In genomic region chr4:138614454-138614853, GRCm38 (mm10) we compare ENCODE assay signal across 24 mouse cellular contexts. TPM values are rescaled to one million over a fixed set of nuclear protein-coding genes. Genes with fewer than 3 reads are reported as not detected.
DNase-seq lines count a peak whose midpoint lies in the region; ATAC-seq lines count a peak whose summit lies in the region.
"Had no signal": no experiment of that assay in that cellular context is flagged by ENCODE, and none has a peak within 500 bp of the region (broad histone marks: within the 10 kb centered on the region; RNA-seq: fewer than 3 reads in every experiment).

No protein-coding gene starts in this region.

- H3K27ac ChIP-seq in forebrain, embryonic 10.5 days = peak overlapping the region; percentile 35; the same call in 1 of the 2 replicates
- no peak overlapping the region for H3K27ac ChIP-seq in forebrain, embryonic 12.5 days
- H3K27ac ChIP-seq in kidney, embryonic 14.5 days (ENCODE audit: low read depth, low read length) = no peak overlapping the region
- peak overlapping the region; percentile 23 for H3K27ac ChIP-seq in midbrain, embryonic 11.5 days (ENCODE audit: low read depth, low read length)
- H3K27ac ChIP-seq in midbrain, embryonic 15.5 days = no peak overlapping the region
- H3K27ac ChIP-seq: embryonic facial prominence, embryonic 12.5 days; forebrain, embryonic 13.5 days; gastrocnemius, adult 2 months; hindbrain, embryonic 13.5 days; limb, embryonic 15.5 days; liver, embryonic 14.5 days; stomach, embryonic 15.5 days had no signal

- no peaks in the 10 kb centered on the region for H3K36me3 ChIP-seq in forebrain, embryonic 10.5 days (replicated peaks)
- H3K36me3 ChIP-seq in forebrain, embryonic 12.5 days (replicated peaks) = no peaks in the 10 kb centered on the region
- H3K36me3 ChIP-seq in kidney, embryonic 14.5 days (ENCODE audit: control insufficient read depth, insufficient read depth, low read length) = no peaks in the 10 kb centered on the region
- H3K36me3 ChIP-seq in midbrain, embryonic 11.5 days (ENCODE audit: control insufficient read depth, insufficient read depth, low read length) = no peaks in the 10 kb centered on the region
- H3K36me3 ChIP-seq in midbrain, embryonic 15.5 days (replicated peaks) = no peaks in the 10 kb centered on the region
- H3K36me3 ChIP-seq: embryonic facial prominence, embryonic 12.5 days; hindbrain, embryonic 13.5 days; limb, embryonic 15.5 days; stomach, embryonic 15.5 days had no signal

- no peaks in the 10 kb centered on the region for H3K9me3 ChIP-seq in forebrain, embryonic 10.5 days
- no peaks in the 10 kb centered on the region for H3K9me3 ChIP-seq in forebrain, embryonic 12.5 days
- H3K9me3 ChIP-seq in kidney, embryonic 14.5 days (ENCODE audit: control insufficient read depth, low read length) = no peaks in the 10 kb centered on the region
- H3K9me3 ChIP-seq in midbrain, embryonic 11.5 days (ENCODE audit: control insufficient read depth, low read length) = no peaks in the 10 kb centered on the region
- no peaks in the 10 kb centered on the region for H3K9me3 ChIP-seq in midbrain, embryonic 15.5 days
- H3K9me3 ChIP-seq: embryonic facial prominence, embryonic 12.5 days; forebrain, embryonic 13.5 days; hindbrain, embryonic 13.5 days; limb, embryonic 15.5 days; stomach, embryonic 15.5 days had no signal

- H3K4me1 ChIP-seq in forebrain, embryonic 10.5 days = peaks cover 20% of the 10 kb centered on the region
- H3K4me1 ChIP-seq in forebrain, embryonic 12.5 days = peaks cover 15% of the 10 kb centered on the region
- H3K4me1 ChIP-seq in kidney, embryonic 14.5 days (ENCODE audit: control insufficient read depth, insufficient read depth, low read length) = 0 out of 2 replicates have a peak, but pooled peaks cover 8% of the 10 kb centered on the region
- H3K4me1 ChIP-seq in midbrain, embryonic 11.5 days (ENCODE audit: control insufficient read depth, insufficient read depth, low read length) = peaks cover 10% of the 10 kb centered on the region
- H3K4me1 ChIP-seq in midbrain, embryonic 15.5 days = peaks cover 9% of the 10 kb centered on the region; the same call in 1 of the 2 replicates
- H3K4me1 ChIP-seq: limb, embryonic 15.5 days had no signal

- H3K4me3 ChIP-seq in forebrain, embryonic 10.5 days = no peak overlapping the region
- no peak overlapping the region for H3K4me3 ChIP-seq in forebrain, embryonic 12.5 days (replicated peaks)
- no peak overlapping the region for H3K4me3 ChIP-seq in kidney, embryonic 14.5 days (ENCODE audit: low read length)
- no peak overlapping the region for H3K4me3 ChIP-seq in midbrain, embryonic 11.5 days (ENCODE audit: low read depth, low read length)
- H3K4me3 ChIP-seq in midbrain, embryonic 15.5 days = no peak overlapping the region
- H3K4me3 ChIP-seq: embryonic facial prominence, embryonic 12.5 days; forebrain, embryonic 13.5 days; gastrocnemius, adult 2 months; hindbrain, embryonic 13.5 days; limb, embryonic 15.5 days; stomach, embryonic 15.5 days had no signal

- no peak overlapping the region for H3K4me2 ChIP-seq in forebrain, embryonic 12.5 days
- H3K4me2 ChIP-seq in kidney, embryonic 14.5 days (replicated peaks; ENCODE audit: low read depth, low read length) = no peak overlapping the region
- H3K4me2 ChIP-seq in midbrain, embryonic 11.5 days = no peak overlapping the region
- no peak overlapping the region for H3K4me2 ChIP-seq in midbrain, embryonic 15.5 days
- H3K4me2 ChIP-seq: embryonic facial prominence, embryonic 12.5 days; forebrain, embryonic 13.5 days; hindbrain, embryonic 13.5 days; limb, embryonic 15.5 days; stomach, embryonic 15.5 days had no signal

- no peak for ATAC-seq in forebrain, embryonic 12.5 days (ENCODE audit: low FRiP score)
- ATAC-seq in kidney, embryonic 14.5 days (ENCODE audit: low FRiP score, low TSS enrichment) = no peak
- ATAC-seq in midbrain, embryonic 11.5 days (ENCODE audit: low FRiP score) = peak; percentile 46; the same call in 1 of the 2 replicates
- no peak for ATAC-seq in midbrain, embryonic 15.5 days (replicated peaks)
- ATAC-seq: forebrain, embryonic 13.5 days; intestine, embryonic 16.5 days; lung, postnatal 0 days had no signal

- H3K9ac ChIP-seq in forebrain, embryonic 12.5 days = no peak overlapping the region
- 0 out of 2 replicates have a peak overlapping the region, but pooled peaks have one; percentile 12 for H3K9ac ChIP-seq in kidney, embryonic 14.5 days (ENCODE audit: low read depth, low read length)
- 0 out of 2 replicates have a peak overlapping the region, but pooled peaks have one; percentile 12 for H3K9ac ChIP-seq in midbrain, embryonic 11.5 days (ENCODE audit: low read length)
- no peak overlapping the region for H3K9ac ChIP-seq in midbrain, embryonic 15.5 days
- H3K9ac ChIP-seq: embryonic facial prominence, embryonic 12.5 days; hindbrain, embryonic 13.5 days; limb, embryonic 15.5 days; liver, embryonic 14.5 days; stomach, embryonic 15.5 days had no signal

- WGBS in forebrain, embryonic 10.5 days = 32% methylated on average over 8 of the region's 8 CpGs
- 22% methylated on average over 8 of the region's 8 CpGs for WGBS in forebrain, embryonic 12.5 days
- WGBS in kidney, embryonic 14.5 days = 12% methylated on average over 8 of the region's 8 CpGs
- WGBS in midbrain, embryonic 11.5 days = 19% methylated on average over 8 of the region's 8 CpGs
- WGBS in midbrain, embryonic 15.5 days = 5% methylated on average over 8 of the region's 8 CpGs

- H3K27me3 ChIP-seq in forebrain, embryonic 10.5 days (ENCODE audit: poor library complexity, severe bottlenecking) = no peaks in the 10 kb centered on the region; the same call in 1 of the 2 replicates
- H3K27me3 ChIP-seq in forebrain, embryonic 12.5 days = peaks cover 7% of the 10 kb centered on the region; the same call in 1 of the 2 replicates
- H3K27me3 ChIP-seq in kidney, embryonic 14.5 days (ENCODE audit: control insufficient read depth, insufficient read depth, low read length) = no peaks in the 10 kb centered on the region
- no peaks in the 10 kb centered on the region for H3K27me3 ChIP-seq in midbrain, embryonic 11.5 days (ENCODE audit: control insufficient read depth, insufficient read depth, low read length)
- no peaks in the 10 kb centered on the region for H3K27me3 ChIP-seq in midbrain, embryonic 15.5 days (replicated peaks)
- H3K27me3 ChIP-seq: embryonic facial prominence, embryonic 12.5 days; forebrain, embryonic 13.5 days; hindbrain, embryonic 13.5 days; limb, embryonic 15.5 days; stomach, embryonic 15.5 days had no signal

- DNase-seq in forebrain, embryonic 10.5 days (ENCODE audit: extremely low spot score, low spot score) = no peak
- no peak for DNase-seq in kidney, postnatal 4 days
- DNase-seq in midbrain, embryonic 11.5 days (ENCODE audit: low spot score, missing footprints) = peak; percentile 85
- peak; percentile 37 for DNase-seq in embryo, embryonic 10.5 days (ENCODE audit: low spot score)
- no peak for DNase-seq in frontal cortex, postnatal 10 days (ENCODE audit: low spot score in 2 of 2)
- DNase-seq: adrenal gland, postnatal 25 days; cerebellum, adult 8-10 months; cerebellum, postnatal 36 days; gastrocnemius, adult 2 months; kidney, postnatal 10 days; left cerebral cortex, postnatal 4 days; thymus, postnatal 25 days had no signal

RNA-seq across cellular contexts. Expression of gene Vwa5b1, which starts 21.2 kb away (rescaled TPM):
- 0.17 and 0.43 TPM in 2 replicates for polyA plus RNA-seq in forebrain, embryonic 10.5 days (2016; fragmentation: Nextera tagmentation; extraction: Ambion mirVana)
- polyA plus RNA-seq in forebrain, embryonic 12.5 days (2016; fragmentation: Nextera tagmentation; extraction: Ambion mirVana) = 0.13 and 0.45 TPM in 2 replicates
- polyA plus RNA-seq in kidney, embryonic 14.5 days (2014; fragmentation: Nextera tagmentation; extraction: Ambion mirVana) = 0.11 and 0.13 TPM in 2 replicates
- 0.15 and 0.28 TPM in 2 replicates for polyA plus RNA-seq in midbrain, embryonic 11.5 days (2014; fragmentation: Nextera tagmentation; extraction: Ambion mirVana)
- 1.9 and 2.4 TPM in 2 replicates for polyA plus RNA-seq in midbrain, embryonic 15.5 days (2015; fragmentation: Nextera tagmentation; extraction: Ambion mirVana)
- polyA plus RNA-seq: heart, postnatal 0 days; liver, embryonic 14.5 days had no signal

Comparison
In these comparisons a context has a peak if more than half of its experiments do, and no peak if none do; other contexts are left out.
1. H3K27ac ChIP-seq: peak in forebrain, embryonic 10.5 days (single experiment) and midbrain, embryonic 11.5 days (single experiment); none in forebrain, embryonic 12.5 days (single experiment), kidney, embryonic 14.5 days (single experiment) and midbrain, embryonic 15.5 days (single experiment).
2. H3K9ac ChIP-seq: peak in kidney, embryonic 14.5 days (single experiment) and midbrain, embryonic 11.5 days (single experiment); none in forebrain, embryonic 12.5 days (single experiment) and midbrain, embryonic 15.5 days (single experiment).
3. DNase-seq: peak in midbrain, embryonic 11.5 days (single experiment) and embryo, embryonic 10.5 days (single experiment); none in forebrain, embryonic 10.5 days (single experiment), kidney, postnatal 4 days (0 of 2) and frontal cortex, postnatal 10 days (0 of 2).